Mouse (Mus musculus) embryonic facial prominence, embryonic 14.5 days (tissue): ENCODE results near the gene Scamp2. TPM values are rescaled to one million over a fixed set of nuclear protein-coding genes. Genes with fewer than 3 reads are reported as not detected.

ENCODE experiments used
- ATAC-seq: fragments of 200-750 bp; cut with Nextera tagmentation; 2 replicates; pipeline ENCODE4 v1.8.0; 2017; ENCODE audit warnings: low read depth, moderate number of reproducible peaks, moderate TSS enrichment
- DNase-seq: peaks from one replicate; pipeline ENCODE4 v3.0.0-alpha.2; 2015; ENCODE audit warnings: low spot score
- H3K27ac ChIP-seq: fragments of 300-500 bp; sonication (generic); replicated peaks from 2 replicates; pipeline ENCODE4 v1.5.1; 2014; ENCODE audit warnings: low read depth, mild to moderate bottlenecking, low read length, moderate library complexity
- H3K27me3 ChIP-seq: fragments of 300-500 bp; sonication (generic); replicated peaks from 2 replicates; pipeline ENCODE4 v1.6.1; 2014; ENCODE audit warnings: low read length; ENCODE audit not compliant: control insufficient read depth, insufficient read depth
- H3K36me3 ChIP-seq: fragments of 300-500 bp; sonication (generic); 2 replicates; pipeline ENCODE4 v1.6.1; 2014; ENCODE audit warnings: low read length, mixed read lengths; ENCODE audit not compliant: control insufficient read depth, insufficient read depth
- H3K4me1 ChIP-seq: fragments of 300-500 bp; sonication (generic); 2 replicates; pipeline ENCODE4 v1.6.1; 2014; ENCODE audit warnings: antibody characterized with exemption, low read length; ENCODE audit not compliant: control insufficient read depth, insufficient read depth
- H3K4me2 ChIP-seq: fragments of 300-500 bp; sonication (generic); 2 replicates; pipeline ENCODE4 v1.6.1; 2014; ENCODE audit warnings: low read depth, mild to moderate bottlenecking, low read length, moderate library complexity, mixed read lengths
- H3K4me3 ChIP-seq: fragments of 300-500 bp; sonication (generic); 2 replicates; pipeline ENCODE4 v1.5.1; 2014; ENCODE audit warnings: low read depth, mild to moderate bottlenecking, low read length
- H3K9ac ChIP-seq: fragments of 300-500 bp; sonication (generic); 2 replicates; pipeline ENCODE4 v1.6.1; 2014; ENCODE audit warnings: low read depth, mild to moderate bottlenecking, low read length, moderate library complexity, mixed read lengths
- H3K9me3 ChIP-seq: fragments of 300-500 bp; sonication (generic); 2 replicates; pipeline ENCODE4 v1.6.1; 2016; ENCODE audit warnings: low read length; ENCODE audit not compliant: control insufficient read depth
- WGBS: fragments of 180-500 bp; shearing (Covaris S2); extraction: QIAGEN DNeasy Blood & Tissue Kit; methylation state at CpG from one replicate; pipeline ENCODE4 v1.1.7; 2014; 5-methylcytosine and 5-hydroxymethylcytosine counted together
- polyA plus RNA-seq: library from polyadenylated mRNA; unstranded; fragments of >200 nt; fragmentation: Nextera tagmentation; extraction: Ambion mirVana; gene quantifications from 2 replicates; pipeline ENCODE4 v1.2.1, GENCODE M21; 2014

Gene Scamp2
- polyA plus RNA-seq, 1 experiment from 2014 or later, result 79.4 TPM

- H3K4me3 ChIP-seq, result no peak overlapping the region
- no peak overlapping the region for H3K4me2 ChIP-seq
- ATAC-seq (no peak), DNase-seq (no peak)
- H3K4me1 ChIP-seq, result no peaks in the 10 kb centered on the region
- no peaks in the 10 kb centered on the region for H3K9me3 ChIP-seq
- H3K27ac ChIP-seq, result no peak overlapping the region
- 74% methylated on average over 8 of the region's 8 CpGs for WGBS
- H3K9ac ChIP-seq, result no peak overlapping the region
- H3K27me3 ChIP-seq, result no peaks in the 10 kb centered on the region
- H3K36me3 ChIP-seq, result no peaks in the 10 kb centered on the region
These were observed 58.1 kb downstream of the Scamp2 start for GRCm38 (mm10) chr9:57618854-57619253.

GRCm38 (mm10) chr9:57620674-57621073 lies 59.9 kb downstream of the Scamp2 start, which contains the start of gene Lman1l:
Lman1l (minus strand) TSS chr9:57620774.
- no peaks in the 10 kb centered on the region for H3K4me1 ChIP-seq
- H3K4me3 ChIP-seq, result no peak within 1 kb of the TSS
- no peak within 1 kb of the TSS for H3K9ac ChIP-seq
- 91% methylated on average over 5 of the region's 5 CpGs for WGBS
- H3K27ac ChIP-seq, result no peak within 1 kb of the TSS
- H3K4me2 ChIP-seq, result no peak within 1 kb of the TSS
- DNase-seq (no peak), ATAC-seq (no peak)
- no peaks in the 10 kb centered on the region for H3K27me3 ChIP-seq
- peaks cover 13% of the 10 kb centered on the region for H3K36me3 ChIP-seq
- no peaks in the 10 kb centered on the region for H3K9me3 ChIP-seq

GRCm38 (mm10) chr9:57624295-57624694 lies 63.6 kb downstream of the Scamp2 start:
- DNase-seq, result no peak
- H3K4me3 ChIP-seq, result no peak overlapping the region
- H3K36me3 ChIP-seq, result peaks cover 50% of the 10 kb centered on the region
- H3K4me2 ChIP-seq, result no peak overlapping the region
- no peaks in the 10 kb centered on the region for H3K27me3 ChIP-seq
- no peaks in the 10 kb centered on the region for H3K4me1 ChIP-seq
- H3K9ac ChIP-seq, result no peak overlapping the region
- no peak for ATAC-seq
- no peak overlapping the region for H3K27ac ChIP-seq
- WGBS, result 73% methylated on average over 7 of the region's 7 CpGs
- H3K9me3 ChIP-seq, result no peaks in the 10 kb centered on the region

GRCm38 (mm10) chr9:57625674-57626500 lies 65.1 kb downstream of the Scamp2 start:
- H3K27me3 ChIP-seq, result no peaks in the 10 kb centered on the region
- H3K4me1 ChIP-seq, result no peaks in the 10 kb centered on the region
- peaks cover 66% of the 10 kb centered on the region for H3K36me3 ChIP-seq
- H3K9me3 ChIP-seq, result no peaks in the 10 kb centered on the region
- WGBS, result 85% methylated on average over 15 of the region's 15 CpGs
- ATAC-seq (no peak), DNase-seq (no peak)
- no peak overlapping the region for H3K4me2 ChIP-seq
- no peak overlapping the region for H3K4me3 ChIP-seq
- no peak overlapping the region for H3K9ac ChIP-seq
- H3K27ac ChIP-seq, result no peak overlapping the region

GRCm38 (mm10) chr9:57627191-57627590 lies 66.4 kb downstream of the Scamp2 start:
- peaks cover 72% of the 10 kb centered on the region for H3K36me3 ChIP-seq
- 93% methylated on average over 17 of the region's 17 CpGs for WGBS
- H3K9me3 ChIP-seq, result no peaks in the 10 kb centered on the region
- no peak overlapping the region for H3K27ac ChIP-seq
- DNase-seq (no peak), ATAC-seq (no peak)
- no peak overlapping the region for H3K4me2 ChIP-seq
- no peak overlapping the region for H3K4me3 ChIP-seq
- H3K4me1 ChIP-seq, result no peaks in the 10 kb centered on the region
- no peaks in the 10 kb centered on the region for H3K27me3 ChIP-seq
- H3K9ac ChIP-seq, result no peak overlapping the region

- no peak for ATAC-seq
- Histone ChIP-seq H3K4me2 (no peak overlapping the region), H3K4me1 (no peaks in the 10 kb centered on the region), H3K36me3 (peaks cover 72% of the 10 kb centered on the region), H3K4me3 (no peak overlapping the region), H3K27ac (no peak overlapping the region), H3K9ac (no peak overlapping the region), H3K27me3 (no peaks in the 10 kb centered on the region), H3K9me3 (no peaks in the 10 kb centered on the region)
- no peak for DNase-seq
- 90% methylated on average over 11 of the region's 11 CpGs for WGBS
These were observed 67.1 kb downstream of the Scamp2 start for GRCm38 (mm10) chr9:57627892-57628291.

- Histone ChIP-seq H3K9ac (no peak overlapping the region), H3K4me3 (no peak overlapping the region), H3K27me3 (no peaks in the 10 kb centered on the region), H3K27ac (no peak overlapping the region), H3K36me3 (peaks cover 72% of the 10 kb centered on the region), H3K4me1 (no peaks in the 10 kb centered on the region), H3K4me2 (no peak overlapping the region), H3K9me3 (no peaks in the 10 kb centered on the region)
- WGBS, result 94% methylated on average over 12 of the region's 12 CpGs
- DNase-seq, result no peak
- no peak for ATAC-seq
These were observed 68.0 kb downstream of the Scamp2 start for GRCm38 (mm10) chr9:57628717-57629116.

- peaks cover 72% of the 10 kb centered on the region for H3K36me3 ChIP-seq
- peak; percentile 70 for ATAC-seq
- peak; percentile 65 for DNase-seq
- no peak overlapping the region for H3K27ac ChIP-seq
- H3K9ac ChIP-seq, result no peak overlapping the region
- no peak overlapping the region for H3K4me2 ChIP-seq
- H3K4me3 ChIP-seq, result no peak overlapping the region
- no peaks in the 10 kb centered on the region for H3K4me1 ChIP-seq
- WGBS, result 66% methylated on average over 14 of the region's 14 CpGs
- H3K9me3 ChIP-seq, result no peaks in the 10 kb centered on the region
- H3K27me3 ChIP-seq, result no peaks in the 10 kb centered on the region
These were observed 68.6 kb downstream of the Scamp2 start for GRCm38 (mm10) chr9:57629118-57629874.
